20 mouse cellular contexts compared by ENCODE assay signal in genomic region chr6:55249263-55249662, GRCm38 (mm10). TPM values are rescaled to one million over a fixed set of nuclear protein-coding genes. Genes with fewer than 3 reads are reported as not detected.
DNase-seq lines count a peak whose midpoint lies in the region; ATAC-seq and TF ChIP-seq lines count a peak whose summit lies in the region.
"Had no signal": no experiment of that assay in that cellular context is flagged by ENCODE, and none has a peak within 500 bp of the region (broad histone marks: within the 10 kb centered on the region; RNA-seq: fewer than 3 reads in every experiment).

No protein-coding gene starts in this region.

- peak; percentile 40 for TF ChIP-seq CTCF in heart, adult 2 months (IDR thresholded peaks at IDR 0.05)
- TF ChIP-seq CTCF in lung, adult 2 months (IDR thresholded peaks at IDR 0.05; ENCODE audit: insufficient read depth, low read length), result 0 out of 2 replicates have a peak, but pooled peaks have one; percentile 3
- TF ChIP-seq CTCF in E14TG2a.4 (conservative IDR thresholded peaks at IDR 0.05; ENCODE audit: low read length), result peak; percentile 39
- TF ChIP-seq CTCF in bone marrow macrophage, adult 2 months (IDR thresholded peaks at IDR 0.05; ENCODE audit: low read depth, low read length), result peak; percentile 31; the same call in 1 of the 2 replicates

- H3K9me3 ChIP-seq in E14TG2a.4 (ENCODE audit: low read length), result no peaks in the 10 kb centered on the region
- H3K9me3 ChIP-seq: heart, embryonic 15.5 days; intestine, embryonic 15.5 days; limb, embryonic 10.5 days; lung, embryonic 15.5 days had no signal

- H3K4me1 ChIP-seq in heart, adult 2 months (ENCODE audit: control insufficient read depth, insufficient read depth, low read length), result peaks cover 13% of the 10 kb centered on the region
- H3K4me1 ChIP-seq in lung, adult 2 months (ENCODE audit: control insufficient read depth, insufficient read depth, low read length), result peaks cover 7% of the 10 kb centered on the region
- peaks cover 18% of the 10 kb centered on the region for H3K4me1 ChIP-seq in E14TG2a.4 (replicated peaks; ENCODE audit: low read depth, low read length)
- no peaks in the 10 kb centered on the region for H3K4me1 ChIP-seq in bone marrow macrophage, adult 2 months (ENCODE audit: control insufficient read depth, insufficient read depth, low read length)
- H3K4me1 ChIP-seq: heart, embryonic 15.5 days; intestine, embryonic 15.5 days; limb, embryonic 10.5 days had no signal

- WGBS in heart, adult 2 months, result 94% methylated on average over 9 of the region's 9 CpGs
- 95% methylated on average over 9 of the region's 9 CpGs for WGBS in lung, adult 2 months

- H3K9ac ChIP-seq in heart, adult 2 months (ENCODE audit: low read depth, low read length), result no peak overlapping the region
- H3K9ac ChIP-seq: heart, embryonic 15.5 days; intestine, embryonic 15.5 days; lung, embryonic 15.5 days had no signal

- H3K27me3 ChIP-seq in heart, adult 2 months (ENCODE audit: control insufficient read depth, insufficient read depth, low read length), result no peaks in the 10 kb centered on the region
- no peaks in the 10 kb centered on the region for H3K27me3 ChIP-seq in E14TG2a.4 (ENCODE audit: insufficient read depth, low read length)
- H3K27me3 ChIP-seq: heart, embryonic 15.5 days; intestine, embryonic 15.5 days; lung, embryonic 15.5 days had no signal

- H3K36me3 ChIP-seq in heart, adult 2 months (ENCODE audit: control insufficient read depth, insufficient read depth, low read length), result no peaks in the 10 kb centered on the region; the same call in 1 of the 2 replicates
- H3K36me3 ChIP-seq in E14TG2a.4 (ENCODE audit: insufficient read depth, low read length), result no peaks in the 10 kb centered on the region
- H3K36me3 ChIP-seq: heart, embryonic 15.5 days; intestine, embryonic 15.5 days; lung, embryonic 15.5 days had no signal

- H3K4me3 ChIP-seq in heart, adult 2 months, result no peak overlapping the region
- no peak overlapping the region for H3K4me3 ChIP-seq in lung, adult 2 months (replicated peaks; ENCODE audit: extremely low read depth, low read depth, low read length)
- no peak overlapping the region for H3K4me3 ChIP-seq in E14TG2a.4 (replicated peaks; ENCODE audit: low read length)
- no peak overlapping the region for H3K4me3 ChIP-seq in bone marrow macrophage, adult 2 months (ENCODE audit: insufficient read depth, low read length)
- H3K4me3 ChIP-seq: heart, embryonic 15.5 days; intestine, embryonic 15.5 days; limb, embryonic 10.5 days; lung, embryonic 15.5 days; myocyte had no signal

- no peak for DNase-seq in heart, adult 2 months
- DNase-seq in heart, adult 9 months (ENCODE audit: low spot score in 2 of 2), result no peak
- no peak for DNase-seq in lung, adult 2 months
- no peak for DNase-seq in lung, adult 18-20 months
- no peak for DNase-seq in spleen, adult 12 weeks (ENCODE audit: low spot score)
- DNase-seq: adrenal gland, postnatal 25 days; cerebellum, postnatal 25 days; kidney, postnatal 36 days; layer of hippocampus, postnatal 36 days; retina, postnatal 1 day had no signal

- TF ChIP-seq POLR2A in heart, adult 2 months (IDR thresholded peaks at IDR 0.05; ENCODE audit: insufficient read depth, low read depth, low read length), result no peak
- no peak for TF ChIP-seq POLR2A in lung, adult 2 months (IDR thresholded peaks at IDR 0.05; ENCODE audit: borderline replicate concordance, extremely low read depth, low read depth, low read length)
- TF ChIP-seq POLR2A in bone marrow macrophage, adult 2 months (IDR thresholded peaks at IDR 0.05; ENCODE audit: borderline replicate concordance, low read depth, low read length), result no peak

- no peak for TF ChIP-seq EP300 in heart, adult 2 months (IDR thresholded peaks at IDR 0.05; ENCODE audit: insufficient read depth, low read depth, low read length)

- H3K79me2 ChIP-seq in heart, adult 2 months (replicated peaks; ENCODE audit: control insufficient read depth, insufficient read depth, low read length), result no peaks in the 10 kb centered on the region

- intact Hi-C loops in heart, adult 2 months (cut with DNase I), result no loop called here

- ATAC-seq in inflammation-experienced regulatory T-cells, adult 6 months, result no peak
- ATAC-seq: activated CD4-positive, CD25-positive, alpha-beta regulatory T cell, adult 4 months; intestine, embryonic 15.5 days had no signal

- no peak overlapping the region for H3K27ac ChIP-seq in heart, adult 2 months
- no peak overlapping the region for H3K27ac ChIP-seq in bone marrow macrophage, adult 2 months (ENCODE audit: insufficient read depth, low read depth, low read length)
- H3K27ac ChIP-seq: heart, embryonic 15.5 days; intestine, embryonic 15.5 days; limb, embryonic 10.5 days; lung, embryonic 15.5 days had no signal

RNA-seq across cellular contexts. Expression of gene Mindy4, which starts 46.1 kb away (rescaled TPM):
- total RNA-seq in heart, adult 2 months (2021), result 1 to 10 TPM; 5.0 to 5.2 TPM
- 4.3 and 7.4 TPM in 2 replicates for polyA plus RNA-seq in heart, adult 2 months (2012; rRNA removed)
- polyA plus RNA-seq in lung, adult 2 months (2012; rRNA removed), result 18.8 and 35.7 TPM in 2 replicates
- polyA plus RNA-seq in bone marrow macrophage, adult 2 months (2012; ENCODE audit: insufficient read depth, insufficient read length, missing spikeins), result 1.6 and 3.2 TPM in 2 replicates
- not detected for polyA plus RNA-seq in inflammation-experienced regulatory T-cells, adult 6 months (2017; shearing (Covaris generic))
- total RNA-seq: neutrophil, adult 5-6 weeks had no signal
